Mouse (Mus musculus) c-Kit-positive CD71-positive TER-119-negative erythroid progenitor cells, embryonic 14.5 days (primary cell): ENCODE measurements around the gene B3galt1.

Source experiments
- DNase-seq: peaks from one replicate; pipeline ENCODE4 v3.0.0-alpha.2; 2013; ENCODE audit warnings: low read depth

B3galt1 gene

DNA sequence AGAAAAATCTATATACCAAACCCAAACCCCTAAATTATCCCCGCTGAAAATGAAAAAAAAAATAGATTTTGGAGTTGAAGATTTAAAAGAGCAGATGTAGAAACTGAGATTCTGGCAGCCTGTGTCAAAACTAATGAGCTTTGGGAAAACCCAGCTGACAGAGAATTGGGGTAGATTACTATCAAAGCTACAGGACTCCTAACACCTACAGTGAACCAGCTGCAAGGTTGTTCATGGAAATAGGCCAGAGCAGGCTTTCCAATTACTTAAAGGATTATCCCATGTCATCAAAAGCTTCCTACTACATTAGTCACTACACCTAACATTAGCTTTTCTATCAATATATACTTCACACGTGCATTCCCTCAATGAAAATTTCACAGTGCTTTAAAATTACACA, 165.1 kb downstream of the B3galt1 start:
- DNase-seq, result no peak

DNA sequence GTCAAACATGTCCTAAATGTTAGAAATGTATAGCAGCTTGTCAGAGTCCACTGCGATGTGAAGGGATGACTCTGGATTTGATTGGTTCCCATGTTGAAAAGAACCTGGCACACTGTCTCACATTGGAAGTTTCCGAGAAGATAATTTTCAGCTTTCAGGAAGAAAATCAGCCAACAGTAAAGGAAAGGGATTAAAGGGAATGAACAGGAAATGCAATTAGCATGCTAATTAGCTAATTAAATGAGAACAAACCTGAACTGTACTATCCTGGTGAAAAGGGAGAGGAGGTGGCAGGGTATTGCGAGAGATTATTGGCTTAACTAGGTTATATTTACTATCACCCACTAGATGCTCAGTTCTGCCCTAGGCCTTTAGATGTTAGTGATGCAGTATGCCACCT, 185.9 kb downstream of the B3galt1 start:
- no peak for DNase-seq

DNA sequence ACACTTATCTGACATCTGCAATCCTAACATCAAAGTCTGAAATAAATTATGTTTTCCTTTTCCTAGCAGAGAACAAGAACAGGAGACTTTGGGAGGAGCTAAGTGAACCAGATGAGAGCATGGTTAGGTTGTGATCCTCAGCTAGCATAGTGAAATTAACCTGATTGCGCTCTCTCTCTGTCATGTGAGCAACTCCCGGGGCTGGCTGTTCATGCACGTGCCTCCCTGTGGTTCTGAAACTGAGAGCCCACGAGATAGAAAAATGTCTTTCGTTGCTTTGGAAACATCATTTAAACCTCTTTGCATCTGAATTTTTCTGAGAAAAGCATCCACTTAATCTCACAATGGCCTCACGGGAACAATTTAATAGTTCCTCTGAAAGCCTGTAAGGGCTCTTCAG, 190.8 kb downstream of the B3galt1 start:
- DNase-seq, result no peak

DNA sequence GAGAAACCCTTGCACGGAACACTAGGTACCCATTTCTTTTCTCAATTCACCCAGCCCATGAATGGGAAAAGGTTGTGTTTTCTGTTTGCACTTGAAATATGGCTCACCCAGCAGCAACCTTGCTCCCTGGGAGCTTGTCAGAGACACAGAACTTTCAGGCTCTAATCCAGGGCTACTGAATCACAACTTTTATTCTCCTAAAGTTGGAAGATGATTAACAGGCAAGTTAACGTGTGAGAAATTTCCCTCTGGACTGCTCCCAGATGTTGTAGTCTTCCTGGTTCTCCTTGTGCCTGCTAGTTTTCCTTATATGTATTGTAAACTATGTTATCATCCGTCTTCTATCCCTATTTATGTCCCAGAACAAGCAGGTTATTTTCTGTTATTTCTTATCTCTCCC, 221.9 kb downstream of the B3galt1 start:
- DNase-seq, result no peak

DNA sequence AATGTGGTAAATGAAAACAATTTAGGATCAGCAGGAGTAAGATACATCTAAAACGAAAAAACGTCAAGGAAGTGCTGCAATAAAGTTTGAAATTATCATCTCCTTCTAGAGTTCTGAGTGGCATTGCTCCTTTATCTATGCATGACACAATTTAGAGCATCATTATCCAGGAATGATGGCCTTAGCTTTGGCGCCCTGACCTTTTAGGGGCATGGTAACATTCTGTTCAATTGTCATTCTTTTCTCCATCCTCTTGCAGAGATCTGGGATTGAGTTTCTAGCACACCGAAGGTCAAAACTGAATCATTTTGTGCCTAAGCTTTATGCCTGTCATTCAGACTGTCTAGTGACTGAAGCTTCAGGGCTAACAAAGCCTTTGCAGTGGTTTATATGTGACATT, 231.9 kb downstream of the B3galt1 start:
- DNase-seq, result no peak

DNA sequence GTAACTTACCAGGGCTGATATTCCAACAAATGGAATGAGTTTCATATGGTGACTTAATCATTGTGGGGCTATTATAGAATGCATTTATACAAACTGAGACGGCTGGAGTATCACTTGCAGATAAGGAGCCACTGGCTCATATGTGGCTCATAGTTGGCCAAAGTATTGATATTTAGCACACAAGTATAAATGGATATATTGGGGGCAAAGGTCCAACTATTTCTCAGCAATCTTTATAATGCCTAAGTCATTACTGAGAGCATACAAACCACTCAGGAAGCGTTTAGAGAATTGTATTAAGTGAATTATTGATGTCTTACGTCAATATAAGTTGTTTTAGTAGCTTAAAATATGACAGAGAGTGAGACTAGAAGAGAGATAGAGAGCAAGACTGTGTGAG, 234.3 kb downstream of the B3galt1 start:
- DNase-seq, result no peak

DNA sequence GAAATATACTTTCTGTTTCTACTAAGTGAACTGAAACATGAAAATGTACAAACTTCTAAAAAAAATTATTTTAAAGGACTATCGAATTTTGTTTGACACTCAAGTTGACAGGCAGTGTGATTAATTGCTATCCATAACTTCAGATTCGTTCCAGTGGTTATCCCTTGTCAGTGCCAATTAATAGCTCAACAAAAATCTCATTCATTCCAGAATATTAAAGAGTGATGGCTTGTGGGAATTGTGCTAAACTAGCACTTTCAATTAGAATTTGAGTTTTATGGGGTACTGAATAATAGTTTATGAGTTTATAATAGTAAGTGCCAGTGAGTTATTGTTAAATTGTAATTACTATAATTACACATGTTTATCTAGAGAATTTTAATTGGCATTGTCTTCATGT, 250.5 kb downstream of the B3galt1 start:
- no peak for DNase-seq

DNA sequence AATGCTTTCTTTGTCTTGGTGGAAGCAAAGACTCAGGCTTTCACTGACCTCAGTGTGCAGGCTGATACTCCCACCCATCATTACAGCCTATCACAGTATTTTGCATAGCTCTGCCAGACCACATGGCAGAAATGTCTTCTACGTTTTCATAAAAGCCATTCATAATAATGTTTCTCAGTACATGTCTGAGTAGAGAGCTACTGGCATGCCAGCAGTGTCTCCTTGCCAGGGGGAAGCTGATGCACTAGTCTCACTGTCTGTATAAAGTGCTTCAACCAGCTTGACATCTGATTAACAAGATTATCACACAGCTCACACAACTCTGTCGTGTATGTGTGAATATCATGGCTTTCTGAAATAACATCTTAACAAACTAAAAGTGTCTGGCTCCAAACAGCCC, 252.3 kb downstream of the B3galt1 start:
- DNase-seq, result no peak

DNA sequence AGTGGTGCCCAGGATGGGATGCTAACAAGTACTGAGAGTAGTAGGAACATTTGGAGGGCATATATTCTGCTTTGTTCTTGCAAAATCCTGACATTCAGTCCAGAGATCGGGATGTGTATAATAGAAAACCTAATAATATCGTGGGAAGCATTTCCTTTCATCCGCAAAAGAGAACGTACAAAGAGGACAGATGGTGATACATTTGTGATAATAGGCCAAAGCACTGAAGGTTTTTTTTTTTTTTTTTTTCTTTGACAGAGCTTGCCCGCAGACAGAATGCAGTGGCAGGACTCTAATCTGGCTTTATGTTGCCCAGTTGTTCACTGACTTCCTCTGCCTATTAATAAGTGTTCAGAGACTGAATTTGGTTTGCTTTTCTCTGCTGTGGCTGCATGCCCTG, 256.7 kb downstream of the B3galt1 start:
- no peak for DNase-seq

DNA sequence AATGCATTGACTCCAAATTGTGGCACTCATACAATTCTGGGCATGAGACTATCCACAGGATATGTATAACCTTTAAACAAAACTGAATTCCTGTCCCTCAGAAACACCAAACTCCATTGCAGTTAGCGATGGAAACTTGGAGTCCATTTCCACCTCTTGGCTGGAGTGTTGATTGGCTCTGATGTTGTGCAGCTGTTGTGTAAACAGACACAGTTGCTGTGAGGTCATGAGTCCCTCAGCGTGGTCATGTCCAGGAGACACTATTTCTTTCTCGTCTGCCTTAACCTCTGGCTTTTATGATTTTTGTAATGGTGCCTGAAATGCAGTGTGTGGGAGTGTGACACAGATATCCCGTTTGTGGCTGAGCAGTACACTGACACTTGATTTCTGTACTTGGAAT, 262.0 kb downstream of the B3galt1 start:
- no peak for DNase-seq

DNA sequence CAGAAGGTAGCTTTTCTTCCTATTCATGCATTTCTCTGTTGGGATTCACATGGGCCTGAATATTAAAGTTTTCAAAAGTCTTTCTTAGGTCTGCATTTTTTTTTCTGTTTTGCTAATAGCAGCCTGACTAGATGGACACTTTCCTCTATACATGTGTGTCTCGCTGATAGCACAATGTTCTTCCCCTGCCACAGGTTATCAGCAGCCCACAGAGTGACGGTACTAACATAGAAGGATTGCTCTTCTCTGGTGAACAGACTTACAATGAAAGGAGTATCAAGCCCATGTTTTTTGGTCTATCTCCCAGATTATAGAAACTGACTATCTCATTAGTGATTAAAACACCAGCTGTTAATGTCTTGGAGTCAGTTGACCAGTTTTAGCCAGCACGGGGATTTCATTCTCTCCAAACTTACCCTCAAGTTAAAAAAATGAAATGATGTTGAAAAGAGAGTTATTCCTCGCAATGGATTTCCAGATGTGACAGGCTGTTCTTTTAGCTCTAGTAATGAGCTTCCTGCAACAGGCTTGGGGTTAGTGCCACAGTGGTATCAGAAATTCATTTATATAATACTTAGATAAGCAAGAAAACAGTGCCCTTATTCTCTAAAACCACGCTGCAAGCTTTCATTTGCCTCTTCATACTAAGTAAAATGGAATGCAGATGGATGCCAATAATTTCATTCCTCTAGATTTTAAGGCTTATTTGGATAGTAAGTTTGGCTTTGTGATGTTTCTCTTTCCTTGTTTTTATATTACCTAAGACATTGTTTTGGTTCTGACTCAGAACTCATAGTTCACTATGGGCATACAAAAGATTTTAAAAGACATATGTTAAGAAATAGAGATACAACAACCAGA, 263.6 kb downstream of the B3galt1 start:
- no peak for DNase-seq

DNA sequence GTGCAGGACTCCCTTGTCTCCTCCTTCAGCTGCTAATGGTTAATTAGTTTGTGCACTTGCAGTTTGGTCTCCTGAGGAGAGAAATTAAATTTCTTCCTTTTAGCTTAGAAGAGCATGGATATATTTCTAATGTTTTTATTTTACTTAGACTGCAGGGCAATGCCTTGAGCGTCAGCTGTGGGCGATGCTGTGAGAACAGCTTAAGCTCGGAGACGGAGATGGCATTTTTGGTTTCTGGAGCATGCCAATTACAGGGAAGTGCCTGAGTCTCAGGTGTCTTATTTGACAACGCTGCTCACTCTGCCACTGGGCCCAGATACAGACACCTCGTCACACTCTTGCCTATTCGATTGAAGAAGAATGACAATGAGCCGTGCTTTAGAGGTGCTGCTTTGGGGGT, 282.1 kb downstream of the B3galt1 start:
- DNase-seq, result no peak

DNA sequence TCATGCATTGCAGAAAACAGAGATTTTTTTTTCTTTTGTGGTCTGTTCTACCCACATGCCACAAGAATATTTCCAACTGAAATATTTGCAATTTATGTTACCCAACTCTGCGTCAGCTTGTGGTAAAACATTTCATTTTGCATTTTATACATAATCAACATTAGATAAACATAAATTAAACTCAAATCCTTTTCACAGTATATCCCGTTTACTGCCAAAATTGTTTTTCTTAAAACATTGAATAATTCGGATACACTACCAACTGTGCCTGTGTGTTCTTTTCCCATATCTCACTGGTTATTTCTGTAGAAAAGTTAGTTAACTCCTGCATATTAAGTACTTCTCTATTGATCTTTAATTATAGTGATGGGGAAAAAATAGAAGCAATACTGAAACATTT, 285.1 kb downstream of the B3galt1 start:
- no peak for DNase-seq

DNA sequence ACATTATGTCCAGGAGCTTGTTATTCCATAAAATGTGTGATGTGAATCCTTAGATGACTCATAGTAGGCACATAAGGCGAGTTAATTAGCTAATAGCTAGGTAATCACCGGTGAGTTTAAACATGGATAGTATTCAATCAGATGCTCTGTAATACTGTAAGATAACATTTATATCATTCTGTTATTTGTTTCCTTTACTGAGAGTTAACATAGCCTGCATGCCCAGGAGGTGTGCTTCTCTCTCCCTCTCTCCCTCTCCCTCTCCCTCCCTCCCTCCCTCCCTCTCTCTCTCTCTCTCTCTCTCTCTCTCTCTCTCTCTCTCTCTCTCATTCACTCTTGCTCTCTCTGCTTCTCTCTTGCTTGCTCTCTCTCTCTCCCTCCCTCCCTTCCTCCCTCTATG, 292.7 kb downstream of the B3galt1 start:
- no peak for DNase-seq

DNA sequence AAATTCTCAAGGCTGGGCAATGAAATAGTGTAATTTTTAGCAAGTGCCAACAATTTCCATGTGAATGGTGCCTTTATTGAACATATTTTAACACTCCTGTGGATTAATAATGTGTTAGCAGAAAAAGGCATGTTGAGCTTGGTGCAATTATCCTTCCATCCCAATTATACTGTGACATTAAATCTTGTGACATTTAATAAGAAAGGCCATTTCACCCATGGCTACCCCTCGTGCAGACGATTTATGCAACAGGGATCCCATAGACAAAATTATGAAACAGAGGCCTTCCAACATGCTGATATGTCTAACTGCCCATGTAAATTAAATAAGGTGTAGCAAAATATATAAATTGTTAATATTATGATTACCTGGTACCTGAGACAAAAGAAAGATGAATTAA, 293.3 kb downstream of the B3galt1 start:
- DNase-seq, result no peak

DNA sequence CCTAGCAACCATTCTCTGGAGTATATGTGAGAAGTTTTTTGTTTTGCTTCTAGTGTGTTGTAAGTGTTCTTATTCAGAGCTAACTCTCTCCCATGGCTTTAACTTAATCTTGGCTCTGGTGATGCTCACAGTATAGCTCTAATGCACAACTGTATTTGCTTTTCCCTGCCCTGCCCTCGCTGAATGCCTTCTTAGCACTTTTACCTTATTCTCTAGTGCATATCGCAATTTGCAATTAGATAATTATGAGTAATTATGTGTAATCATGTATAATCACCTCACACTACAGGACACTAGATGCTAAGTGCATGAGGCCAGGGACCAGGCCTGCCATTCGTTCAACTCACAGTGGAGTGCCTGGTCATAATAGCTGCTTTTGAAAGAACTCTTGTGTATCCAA, 307.7 kb downstream of the B3galt1 start:
- no peak for DNase-seq

DNA sequence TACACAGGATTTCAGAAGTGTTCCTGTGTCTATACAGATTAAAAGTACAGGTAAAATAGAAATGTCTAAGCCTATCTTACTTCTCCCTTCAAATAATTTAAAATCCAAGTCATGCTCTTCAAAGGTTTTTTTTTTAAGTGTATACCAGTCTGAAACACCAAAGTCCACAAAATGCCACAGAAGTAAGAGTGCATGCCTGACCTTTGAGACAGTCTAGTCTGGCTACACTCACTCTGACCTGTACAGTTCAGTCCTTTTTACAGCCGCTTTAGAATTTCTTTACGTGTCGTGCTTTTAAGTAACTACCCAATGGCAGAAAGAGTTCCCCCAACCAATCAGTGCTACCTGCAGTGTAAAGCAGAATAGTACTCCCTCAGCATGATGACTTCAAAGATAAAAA, 314.2 kb downstream of the B3galt1 start:
- no peak for DNase-seq

DNA sequence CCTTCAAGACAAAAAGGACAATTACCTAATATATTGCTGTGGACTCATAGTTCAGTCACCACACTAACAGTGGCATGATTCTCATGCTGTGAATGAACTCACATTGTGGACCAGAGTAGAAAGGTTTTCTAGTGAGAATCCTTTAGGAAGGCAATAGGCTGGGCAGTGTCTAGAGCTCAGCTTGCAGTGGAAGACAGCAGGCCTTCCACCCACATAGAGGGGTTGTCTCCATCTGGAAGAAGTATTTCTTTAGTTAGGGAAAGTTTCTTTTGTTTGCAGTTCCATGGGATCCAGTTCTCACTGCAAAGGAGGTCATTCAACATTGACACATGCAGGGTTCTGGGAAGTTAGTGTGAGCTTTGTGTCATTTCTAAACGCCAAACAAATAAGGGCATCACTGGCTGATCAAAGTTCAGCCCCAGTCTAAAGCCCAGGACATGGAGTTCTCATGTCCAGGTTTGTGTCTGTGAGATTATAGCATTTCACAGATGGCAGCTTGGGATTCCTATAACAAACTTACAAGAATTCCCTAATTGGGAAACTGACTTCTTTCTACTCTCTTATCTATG, 316.1 kb downstream of the B3galt1 start:
- DNase-seq, result no peak

DNA sequence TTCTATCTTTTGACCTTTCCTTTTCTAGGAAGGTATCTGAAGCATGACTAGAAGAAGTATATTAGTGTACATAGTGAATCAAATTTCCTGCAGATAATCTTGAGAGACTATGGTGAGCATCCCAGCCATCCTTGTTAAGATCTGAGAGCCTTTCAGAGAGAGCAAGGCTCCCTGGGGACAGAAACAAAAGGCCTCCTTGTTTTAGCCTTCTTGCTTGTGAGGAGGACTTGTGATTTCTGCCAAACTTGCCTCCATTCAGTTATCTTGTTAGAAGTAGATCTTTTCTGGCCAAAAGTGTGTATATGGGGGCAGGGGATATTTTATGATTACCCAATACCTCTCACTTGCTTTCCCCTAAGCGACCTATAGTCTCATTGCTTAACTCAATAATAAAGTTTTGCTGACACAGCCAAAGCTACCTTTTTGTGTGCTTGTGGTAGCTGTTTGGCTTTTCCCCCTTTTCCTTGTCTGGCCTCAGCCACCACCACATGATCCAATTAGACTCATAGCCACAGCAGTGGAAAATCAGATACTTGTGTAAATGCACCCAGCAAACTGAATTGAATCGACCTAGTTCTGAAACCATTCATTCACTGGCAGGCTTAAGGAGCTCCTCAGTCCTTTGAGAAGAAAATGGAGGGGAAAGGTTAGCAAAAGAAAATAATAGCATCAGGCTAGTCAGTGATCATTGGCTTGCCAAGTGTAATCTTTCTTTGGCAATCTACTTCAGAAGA, 332.5 kb downstream of the B3galt1 start:
- no peak for DNase-seq

DNA sequence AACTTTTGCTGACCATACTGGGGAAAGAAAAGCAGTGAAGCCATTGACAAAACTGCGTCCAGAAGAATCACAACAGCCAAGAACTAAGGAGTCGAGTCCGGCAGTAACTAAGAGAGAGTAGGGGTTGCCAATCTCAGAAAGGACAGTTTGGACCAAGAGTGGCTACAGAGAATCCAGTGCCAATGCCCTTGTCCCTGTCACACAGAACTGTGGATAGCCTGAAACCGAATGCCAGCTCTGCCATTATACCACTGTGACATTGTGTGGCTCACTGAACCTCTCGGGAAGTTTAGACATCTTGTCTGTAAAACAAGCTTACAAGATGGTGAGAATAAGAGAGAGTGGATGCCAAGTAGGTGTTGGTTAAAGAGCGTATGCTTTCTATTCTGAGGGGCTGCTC, 335.9 kb downstream of the B3galt1 start:
- no peak for DNase-seq

DNA sequence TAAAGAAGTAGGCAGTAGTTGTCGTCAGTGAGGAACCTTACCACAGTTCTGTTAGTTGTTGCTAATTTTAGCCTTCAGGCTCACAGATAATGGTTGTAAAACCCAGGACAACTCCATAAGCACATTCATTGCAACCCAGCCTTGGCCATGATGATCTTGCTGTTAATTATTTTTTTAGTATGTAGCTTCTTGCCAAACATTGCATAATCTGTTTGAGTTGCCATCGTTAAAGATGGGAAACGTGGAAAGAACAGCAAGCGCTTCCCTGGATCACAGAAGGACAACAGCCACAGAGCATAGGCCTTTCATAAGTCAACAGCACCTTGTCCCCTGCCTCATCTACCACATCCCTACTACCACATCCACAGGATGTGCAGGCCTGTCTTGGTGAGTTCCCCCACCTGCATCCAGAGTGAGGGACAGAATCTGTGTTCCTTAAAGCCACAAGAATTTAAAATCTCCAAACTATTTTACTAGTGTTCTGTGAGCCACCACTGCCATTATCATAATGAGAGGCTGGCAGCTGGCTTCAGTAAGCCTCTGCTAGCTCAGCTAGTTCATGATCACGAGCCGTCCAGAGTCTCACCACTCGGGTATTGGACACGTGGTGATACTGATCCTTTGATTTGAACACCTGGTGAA, 337.1 kb downstream of the B3galt1 start:
- no peak for DNase-seq

DNA sequence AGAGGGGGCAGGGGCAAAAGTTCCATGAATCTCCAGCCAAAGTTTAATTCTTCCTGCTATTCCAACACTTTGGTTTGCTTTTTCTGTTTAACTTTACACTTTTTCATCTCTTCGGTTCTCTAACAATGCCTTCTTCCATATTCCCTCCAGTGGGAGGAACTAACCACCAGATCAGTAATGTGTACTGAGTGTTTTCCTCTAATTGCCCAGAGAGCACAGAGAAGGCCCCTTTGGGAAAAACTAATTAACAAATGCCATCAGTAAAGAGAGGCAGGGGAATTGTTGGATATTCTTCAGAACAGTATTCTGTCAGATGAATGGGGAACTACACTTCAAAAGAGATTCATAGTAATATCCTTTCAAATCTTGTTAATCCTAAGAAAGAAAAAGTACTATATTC, 338.1 kb downstream of the B3galt1 start:
- no peak for DNase-seq

DNA sequence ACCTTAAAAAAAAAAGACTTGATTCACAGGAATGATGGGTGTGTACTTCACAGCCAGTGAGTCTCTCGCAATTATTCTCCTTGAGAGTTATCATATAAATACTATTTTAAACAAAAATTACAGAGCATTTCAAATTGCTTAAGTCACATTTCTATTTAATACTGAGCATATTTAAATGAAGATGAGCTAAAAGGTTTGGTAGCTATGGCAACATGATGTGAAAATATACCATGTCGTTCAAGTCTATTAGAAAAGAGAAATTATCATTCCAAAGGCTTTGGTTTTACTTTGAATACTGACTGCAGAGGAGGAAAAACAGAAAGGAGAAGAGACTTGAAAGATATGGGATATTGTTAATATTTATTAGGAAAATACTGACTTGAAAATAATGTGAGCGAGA, 366.3 kb downstream of the B3galt1 start:
- no peak for DNase-seq
